Mouse (Mus musculus): ENCODE measurements at regions not wholly inside any gene's neighbourhood (a gene's known extent, or its start where the extent isn't known, plus 50 kb on each side); places are given as distances from the start of the nearest gene placed in this dataset.
"Not testable (repeated sequence)": the region's sequence is repeated elsewhere in the genome, so short reads cannot be mapped to it uniquely, and the experiment has no call there.

GRCm38 (mm10) chr8:15570091-15570490 lies 524.2 kb upstream of the BB014433 start:
- H3K9ac ChIP-seq, result no peak overlapping the region
- WGBS, result 86% methylated on average over 5 of the region's 5 CpGs

GRCm38 (mm10) chr8:15567742-15568141 lies 521.9 kb upstream of the BB014433 start:
- ATAC-seq (ENCODE audit: insufficient number of reproducible peaks, insufficient read depth, low FRiP score, low TSS enrichment), result no peak
- H3K27ac ChIP-seq, result no peak overlapping the region
- H3K36me3 ChIP-seq, result no peaks in the 10 kb centered on the region
- no peak overlapping the region for H3K9ac ChIP-seq
- no peaks in the 10 kb centered on the region for H3K27me3 ChIP-seq
- 83% methylated on average over 2 of the region's 2 CpGs for WGBS
- no peak overlapping the region for H3K4me3 ChIP-seq
- H3K4me1 ChIP-seq, result no peaks in the 10 kb centered on the region
- no peaks in the 10 kb centered on the region for H3K9me3 ChIP-seq
- H3K4me2 ChIP-seq (replicated peaks), result no peak overlapping the region

More at GRCm38 (mm10) chr8:15570091-15570490, 524.2 kb upstream of the BB014433 start:
- Histone ChIP-seq H3K9me3 (no peaks in the 10 kb centered on the region), H3K27me3 (no peaks in the 10 kb centered on the region), H3K4me1 (no peaks in the 10 kb centered on the region), H3K27ac (no peak overlapping the region), H3K4me3 (no peak overlapping the region), H3K36me3 (no peaks in the 10 kb centered on the region), H3K4me2 (replicated peaks) (no peak overlapping the region)
- ATAC-seq (ENCODE audit: insufficient number of reproducible peaks, insufficient read depth, low FRiP score, low TSS enrichment), result no peak

- Histone ChIP-seq H3K9ac (no peak overlapping the region), H3K4me3 (no peak overlapping the region), H3K4me2 (replicated peaks) (no peak overlapping the region), H3K27ac (no peak overlapping the region), H3K9me3 (no peaks in the 10 kb centered on the region), H3K36me3 (no peaks in the 10 kb centered on the region), H3K4me1 (no peaks in the 10 kb centered on the region), H3K27me3 (no peaks in the 10 kb centered on the region)
- 87% methylated on average over 39 of the region's 39 CpGs for WGBS
- no peak for ATAC-seq (ENCODE audit: insufficient number of reproducible peaks, insufficient read depth, low FRiP score, low TSS enrichment)
Observed at GRCm38 (mm10) chr8:15562310-15563296, 516.7 kb upstream of the BB014433 start.

GRCm38 (mm10) chr8:15532027-15532426 lies 486.1 kb upstream of the BB014433 start:
- Histone ChIP-seq H3K4me1 (no peaks in the 10 kb centered on the region), H3K36me3 (no peaks in the 10 kb centered on the region), H3K4me3 (no peak overlapping the region), H3K4me2 (replicated peaks) (no peak overlapping the region), H3K27me3 (no peaks in the 10 kb centered on the region), H3K9ac (no peak overlapping the region), H3K9me3 (no peaks in the 10 kb centered on the region), H3K27ac (no peak overlapping the region)
- WGBS, result 91% methylated on average over 4 of the region's 4 CpGs
- no peak for ATAC-seq (ENCODE audit: insufficient number of reproducible peaks, insufficient read depth, low FRiP score, low TSS enrichment)

GRCm38 (mm10) chr8:15525461-15525860 lies 479.6 kb upstream of the BB014433 start:
- no peak overlapping the region for H3K9ac ChIP-seq
- H3K27me3 ChIP-seq, result no peaks in the 10 kb centered on the region
- H3K36me3 ChIP-seq, result no peaks in the 10 kb centered on the region
- no peaks in the 10 kb centered on the region for H3K4me1 ChIP-seq
- no peak overlapping the region for H3K27ac ChIP-seq
- no peak overlapping the region for H3K4me3 ChIP-seq
- ATAC-seq (ENCODE audit: insufficient number of reproducible peaks, insufficient read depth, low FRiP score, low TSS enrichment), result no peak
- H3K4me2 ChIP-seq (replicated peaks), result no peak overlapping the region
- H3K9me3 ChIP-seq, result no peaks in the 10 kb centered on the region
- 90% methylated on average over 3 of the region's 3 CpGs for WGBS

GRCm38 (mm10) chr8:15519896-15520295 lies 474.0 kb upstream of the BB014433 start:
- H3K27ac ChIP-seq; H3K36me3 ChIP-seq; H3K4me1 ChIP-seq; H3K4me2 ChIP-seq (replicated peaks); H3K9ac ChIP-seq; H3K9me3 ChIP-seq; H3K4me3 ChIP-seq; ATAC-seq (ENCODE audit: insufficient number of reproducible peaks, insufficient read depth, low FRiP score, low TSS enrichment); H3K27me3 ChIP-seq: not testable (repeated sequence)
- WGBS, result 67% methylated on average over 19 of the region's 19 CpGs

GRCm38 (mm10) chr8:15500973-15501372 lies 455.1 kb upstream of the BB014433 start:
- Histone ChIP-seq H3K9me3 (no peaks in the 10 kb centered on the region), H3K27ac (no peak overlapping the region), H3K4me2 (replicated peaks) (no peak overlapping the region), H3K9ac (no peak overlapping the region), H3K27me3 (no peaks in the 10 kb centered on the region), H3K4me1 (no peaks in the 10 kb centered on the region), H3K36me3 (no peaks in the 10 kb centered on the region), H3K4me3 (no peak overlapping the region)
- no peak for ATAC-seq (ENCODE audit: insufficient number of reproducible peaks, insufficient read depth, low FRiP score, low TSS enrichment)
- 83% methylated on average over 4 of the region's 4 CpGs for WGBS

GRCm38 (mm10) chr8:15497566-15497965 lies 451.7 kb upstream of the BB014433 start:
- Histone ChIP-seq H3K4me3 (no peak overlapping the region), H3K36me3 (no peaks in the 10 kb centered on the region), H3K27me3 (no peaks in the 10 kb centered on the region), H3K9me3 (no peaks in the 10 kb centered on the region), H3K27ac (no peak overlapping the region), H3K9ac (no peak overlapping the region), H3K4me2 (replicated peaks) (no peak overlapping the region), H3K4me1 (no peaks in the 10 kb centered on the region)
- WGBS, result 82% methylated on average over 5 of the region's 5 CpGs
- ATAC-seq (ENCODE audit: insufficient number of reproducible peaks, insufficient read depth, low FRiP score, low TSS enrichment), result no peak

GRCm38 (mm10) chr8:15496248-15496647 lies 450.4 kb upstream of the BB014433 start:
- Histone ChIP-seq H3K4me2 (replicated peaks) (no peak overlapping the region), H3K9me3 (no peaks in the 10 kb centered on the region), H3K4me3 (no peak overlapping the region), H3K27ac (no peak overlapping the region), H3K4me1 (no peaks in the 10 kb centered on the region), H3K27me3 (no peaks in the 10 kb centered on the region), H3K9ac (no peak overlapping the region), H3K36me3 (no peaks in the 10 kb centered on the region)
- 78% methylated on average over 11 of the region's 11 CpGs for WGBS
- no peak for ATAC-seq (ENCODE audit: insufficient number of reproducible peaks, insufficient read depth, low FRiP score, low TSS enrichment)

GRCm38 (mm10) chr8:15490774-15491173 lies 444.9 kb upstream of the BB014433 start:
- WGBS, result 76% methylated on average over 4 of the region's 4 CpGs
- Histone ChIP-seq H3K4me3 (no peak overlapping the region), H3K4me2 (replicated peaks) (no peak overlapping the region), H3K4me1 (no peaks in the 10 kb centered on the region), H3K9ac (no peak overlapping the region), H3K27me3 (no peaks in the 10 kb centered on the region), H3K27ac (no peak overlapping the region), H3K9me3 (no peaks in the 10 kb centered on the region), H3K36me3 (no peaks in the 10 kb centered on the region)
- no peak for ATAC-seq (ENCODE audit: insufficient number of reproducible peaks, insufficient read depth, low FRiP score, low TSS enrichment)

- Histone ChIP-seq H3K36me3 (no peaks in the 10 kb centered on the region), H3K4me1 (no peaks in the 10 kb centered on the region), H3K4me3 (no peak overlapping the region), H3K27ac (no peak overlapping the region), H3K27me3 (no peaks in the 10 kb centered on the region), H3K9ac (no peak overlapping the region), H3K4me2 (replicated peaks) (no peak overlapping the region), H3K9me3 (no peaks in the 10 kb centered on the region)
- ATAC-seq (ENCODE audit: insufficient number of reproducible peaks, insufficient read depth, low FRiP score, low TSS enrichment), result no peak
- WGBS, result 60% methylated on average over 5 of the region's 5 CpGs
Observed at GRCm38 (mm10) chr8:15487579-15487978, 441.7 kb upstream of the BB014433 start.

GRCm38 (mm10) chr8:15470561-15470960 lies 424.7 kb upstream of the BB014433 start:
- H3K27me3 ChIP-seq, result no peaks in the 10 kb centered on the region
- 77% methylated on average over 4 of the region's 4 CpGs for WGBS
- no peak for ATAC-seq (ENCODE audit: insufficient number of reproducible peaks, insufficient read depth, low FRiP score, low TSS enrichment)
- H3K9ac ChIP-seq, result no peak overlapping the region
- H3K4me3 ChIP-seq, result no peak overlapping the region
- no peaks in the 10 kb centered on the region for H3K36me3 ChIP-seq
- H3K9me3 ChIP-seq, result no peaks in the 10 kb centered on the region
- H3K4me1 ChIP-seq, result no peaks in the 10 kb centered on the region
- H3K4me2 ChIP-seq (replicated peaks), result no peak overlapping the region
- no peak overlapping the region for H3K27ac ChIP-seq
